Mouse (Mus musculus) heart, embryonic 11.5 days (tissue): Measurements from ENCODE around the gene Lyst. TPM values are rescaled to one million over a fixed set of nuclear protein-coding genes. Genes with fewer than 3 reads are reported as not detected.

Source experiments
- ATAC-seq: fragments of 200-750 bp; cut with Nextera tagmentation; replicated peaks from 2 replicates; pipeline ENCODE4 v1.8.0; 2017; ENCODE audit warnings: moderate library complexity; ENCODE audit not compliant: insufficient number of reproducible peaks, low FRiP score, low TSS enrichment
- H3K27ac ChIP-seq: fragments of 300-500 bp; sonication (generic); 2 replicates; pipeline ENCODE4 v1.5.1; 2014; ENCODE audit warnings: mild to moderate bottlenecking, low read depth, low read length
- H3K27me3 ChIP-seq: fragments of 300-500 bp; sonication (generic); 2 replicates; pipeline ENCODE4 v1.6.1; 2014; ENCODE audit warnings: mild to moderate bottlenecking, low read length, mixed read lengths; ENCODE audit not compliant: control insufficient read depth, insufficient read depth
- H3K36me3 ChIP-seq: fragments of 300-500 bp; sonication (generic); 2 replicates; pipeline ENCODE4 v1.6.1; 2014; ENCODE audit warnings: mild to moderate bottlenecking, low read length, moderate library complexity, mixed read lengths; ENCODE audit not compliant: control insufficient read depth, insufficient read depth
- H3K4me1 ChIP-seq: fragments of 300-500 bp; sonication (generic); 2 replicates; pipeline ENCODE4 v1.6.1; 2014; ENCODE audit warnings: low read length; ENCODE audit not compliant: control insufficient read depth, insufficient read depth
- H3K4me2 ChIP-seq: fragments of 300-500 bp; sonication (generic); 2 replicates; pipeline ENCODE4 v1.6.1; 2014; ENCODE audit warnings: mild to moderate bottlenecking, moderate library complexity
- H3K4me3 ChIP-seq: fragments of 300-500 bp; sonication (generic); 2 replicates; pipeline ENCODE4 v1.5.1; 2014; ENCODE audit warnings: low read depth, low read length
- H3K9ac ChIP-seq: fragments of 300-500 bp; sonication (generic); 2 replicates; pipeline ENCODE4 v1.6.1; 2014; ENCODE audit warnings: mild to moderate bottlenecking, low read depth, low read length, moderate library complexity
- H3K9me3 ChIP-seq: fragments of 300-500 bp; sonication (generic); replicated peaks from 2 replicates; pipeline ENCODE4 v1.6.1; 2016; ENCODE audit warnings: low read length; ENCODE audit not compliant: control insufficient read depth
- WGBS: fragments of 180-500 bp; shearing (Covaris S2); extraction: QIAGEN DNeasy Blood & Tissue Kit; methylation state at CpG from one replicate; pipeline ENCODE4 v1.1.7; 2014; ENCODE audit not compliant: insufficient replicate concordance; 5-methylcytosine and 5-hydroxymethylcytosine counted together
- polyA plus RNA-seq: library from polyadenylated mRNA; unstranded; fragments of >200 nt; fragmentation: Nextera tagmentation; extraction: Ambion mirVana; gene quantifications from 2 replicates; pipeline ENCODE4 v1.2.1, GENCODE M21; 2014

Lyst gene
- polyA plus RNA-seq, 1 experiment from 2014 or later, result 3.9 TPM

GRCm38 (mm10) chr13:13798775-13799174 is 208.6 kb downstream of the Lyst start:
- H3K4me3 ChIP-seq, result no peak overlapping the region
- no peaks in the 10 kb centered on the region for H3K9me3 ChIP-seq
- 74% methylated on average over 8 of the region's 8 CpGs for WGBS
- H3K9ac ChIP-seq, result no peak overlapping the region
- H3K4me2 ChIP-seq, result no peak overlapping the region
- H3K4me1 ChIP-seq, result no peaks in the 10 kb centered on the region
- no peak for ATAC-seq
- no peak overlapping the region for H3K27ac ChIP-seq
- no peaks in the 10 kb centered on the region for H3K27me3 ChIP-seq
- H3K36me3 ChIP-seq, result no peaks in the 10 kb centered on the region

DNA sequence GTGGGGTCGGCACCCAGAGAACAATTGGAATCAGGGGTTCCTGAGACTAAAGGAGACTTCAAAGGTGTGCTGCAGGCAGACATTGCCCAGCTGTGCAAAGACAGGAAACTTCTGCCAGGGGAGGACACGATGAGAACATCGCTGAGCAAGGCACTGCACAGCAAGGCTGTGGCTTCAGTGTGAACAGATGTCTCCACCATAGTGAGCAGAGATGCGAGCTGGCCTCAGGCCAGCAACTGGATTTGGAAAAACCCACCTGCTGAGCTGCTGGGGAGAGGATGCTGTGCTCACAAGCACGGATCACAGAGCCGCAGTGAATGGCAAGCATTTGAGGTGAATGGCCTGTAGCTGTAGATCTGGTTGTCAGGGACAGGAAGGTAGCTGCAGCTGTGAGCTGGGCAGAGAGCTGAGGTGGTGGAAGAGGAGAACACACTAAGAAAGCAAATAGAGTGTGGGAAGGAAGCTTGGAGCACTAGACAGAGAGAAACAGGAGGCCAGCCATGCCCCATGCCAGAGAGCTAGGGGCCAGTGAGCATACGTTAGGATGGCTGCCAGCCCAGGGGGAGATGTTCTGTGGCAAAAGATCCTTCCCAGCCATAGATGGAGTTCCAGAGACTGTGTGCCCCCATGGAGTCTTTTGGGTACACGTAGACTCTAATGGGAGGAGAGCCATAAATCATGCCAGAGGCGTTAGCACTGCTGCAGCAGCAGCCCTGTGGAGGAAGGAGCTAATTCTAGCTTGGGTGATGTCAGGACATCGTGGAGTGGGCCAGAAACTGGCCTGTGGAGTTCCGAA is 218.3 kb downstream of the Lyst start:
- Histone ChIP-seq H3K4me3 (no peak overlapping the region), H3K36me3 (no peaks in the 10 kb centered on the region), H3K9ac (no peak overlapping the region), H3K4me1 (no peaks in the 10 kb centered on the region), H3K27ac (no peak overlapping the region), H3K9me3 (no peaks in the 10 kb centered on the region), H3K4me2 (no peak overlapping the region), H3K27me3 (no peaks in the 10 kb centered on the region)
- no peak for ATAC-seq
- WGBS, result 46% methylated on average over 11 of the region's 11 CpGs

DNA sequence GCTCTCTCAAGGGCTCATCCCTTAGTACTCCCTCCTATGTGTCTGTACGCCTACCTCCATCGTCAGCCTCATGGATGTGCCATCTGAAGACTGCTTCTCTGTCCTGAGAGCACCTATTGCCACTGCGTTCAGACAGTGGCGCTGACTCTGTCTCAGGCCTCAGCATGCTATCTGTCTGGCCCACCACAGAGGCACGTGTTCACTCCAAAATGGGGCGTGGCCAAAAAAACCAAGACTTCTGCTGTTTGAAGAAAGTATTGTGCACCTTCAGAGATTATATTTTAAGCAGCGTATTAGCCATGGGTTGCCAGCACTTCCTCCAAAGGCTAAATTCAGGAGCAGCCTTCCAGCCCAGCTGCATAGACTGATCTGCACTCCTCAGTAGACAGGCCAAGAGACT is 220.7 kb downstream of the Lyst start:
- Histone ChIP-seq H3K4me2 (no peak overlapping the region), H3K4me3 (no peak overlapping the region), H3K27me3 (no peaks in the 10 kb centered on the region), H3K9ac (no peak overlapping the region), H3K9me3 (no peaks in the 10 kb centered on the region; the same call in 1 of the 2 replicates), H3K27ac (no peak overlapping the region), H3K36me3 (no peaks in the 10 kb centered on the region), H3K4me1 (no peaks in the 10 kb centered on the region)
- 78% methylated on average over 7 of the region's 7 CpGs for WGBS
- no peak for ATAC-seq

DNA sequence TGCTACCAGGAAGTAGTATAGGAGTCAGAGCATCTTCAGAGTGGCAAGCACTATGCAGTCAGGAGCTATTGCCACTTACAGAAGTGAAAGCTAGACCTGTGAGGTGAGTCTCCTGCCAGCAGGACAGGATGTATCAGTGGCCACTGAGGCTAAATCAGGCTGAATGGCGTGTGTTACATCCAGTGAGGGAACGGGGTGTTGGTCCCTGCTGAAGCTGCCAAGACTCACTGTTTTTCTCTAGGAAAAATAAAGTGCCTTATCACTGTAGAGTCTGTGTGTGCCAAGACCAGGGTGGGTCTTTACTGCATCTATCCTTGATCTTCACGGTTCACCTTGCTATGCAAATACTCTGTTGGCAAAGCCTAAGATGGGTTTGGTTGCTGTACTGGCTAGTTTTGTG is 228.5 kb downstream of the Lyst start:
- H3K4me3 ChIP-seq, result no peak overlapping the region
- no peak for ATAC-seq
- 71% methylated on average over 3 of the region's 3 CpGs for WGBS
- no peaks in the 10 kb centered on the region for H3K36me3 ChIP-seq
- H3K4me1 ChIP-seq, result no peaks in the 10 kb centered on the region
- no peak overlapping the region for H3K27ac ChIP-seq
- H3K9ac ChIP-seq, result no peak overlapping the region
- H3K4me2 ChIP-seq, result no peak overlapping the region
- no peaks in the 10 kb centered on the region for H3K27me3 ChIP-seq
- H3K9me3 ChIP-seq, result no peaks in the 10 kb centered on the region; the same call in 1 of the 2 replicates

- 71% methylated on average over 7 of the region's 7 CpGs for WGBS
- ATAC-seq, result no peak
Measured at GRCm38 (mm10) chr13:13820234-13821123, 230.3 kb downstream of the Lyst start.

DNA sequence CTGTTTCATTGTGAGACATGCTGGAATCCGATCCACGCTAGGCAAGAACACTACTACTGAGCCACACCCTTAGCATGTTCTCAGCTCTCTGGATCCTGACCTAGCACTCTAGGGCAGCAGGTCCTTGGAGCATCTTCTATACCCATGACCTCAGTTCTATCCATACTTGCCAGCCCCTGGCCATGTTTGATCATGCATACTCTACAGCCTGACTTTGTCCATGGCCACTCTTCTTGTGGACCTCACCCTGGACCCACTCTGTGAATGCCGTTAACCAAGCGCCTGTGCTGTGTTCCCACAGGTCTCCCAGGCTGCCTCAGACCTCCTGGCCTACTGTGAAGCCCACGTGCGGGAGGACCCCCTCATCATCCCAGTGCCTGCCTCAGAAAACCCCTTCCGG is 234.7 kb downstream of the Lyst start:
- H3K27ac ChIP-seq, result no peak overlapping the region
- no peak for ATAC-seq
- no peak overlapping the region for H3K4me3 ChIP-seq
- H3K9ac ChIP-seq, result no peak overlapping the region
- no peaks in the 10 kb centered on the region for H3K4me1 ChIP-seq
- H3K9me3 ChIP-seq, result no peaks in the 10 kb centered on the region
- no peaks in the 10 kb centered on the region for H3K36me3 ChIP-seq
- no peak overlapping the region for H3K4me2 ChIP-seq
- no peaks in the 10 kb centered on the region for H3K27me3 ChIP-seq
- 83% methylated on average over 7 of the region's 7 CpGs for WGBS

More at GRCm38 (mm10) chr13:13820234-13821123, 230.3 kb downstream of the Lyst start:
- no peak overlapping the region for H3K27ac ChIP-seq
- no peaks in the 10 kb centered on the region for H3K4me1 ChIP-seq
- H3K4me3 ChIP-seq, result no peak overlapping the region
- H3K9ac ChIP-seq, result no peak overlapping the region
- H3K9me3 ChIP-seq, result no peaks in the 10 kb centered on the region
- no peak overlapping the region for H3K4me2 ChIP-seq
- H3K36me3 ChIP-seq, result no peaks in the 10 kb centered on the region
- no peaks in the 10 kb centered on the region for H3K27me3 ChIP-seq

GRCm38 (mm10) chr13:13826533-13826932 is 236.3 kb downstream of the Lyst start:
- Histone ChIP-seq H3K9ac (no peak overlapping the region), H3K36me3 (no peaks in the 10 kb centered on the region), H3K4me1 (no peaks in the 10 kb centered on the region), H3K27ac (no peak overlapping the region), H3K4me3 (no peak overlapping the region), H3K4me2 (no peak overlapping the region), H3K9me3 (no peaks in the 10 kb centered on the region), H3K27me3 (no peaks in the 10 kb centered on the region)
- WGBS, result 83% methylated on average over 6 of the region's 6 CpGs
- no peak for ATAC-seq

DNA sequence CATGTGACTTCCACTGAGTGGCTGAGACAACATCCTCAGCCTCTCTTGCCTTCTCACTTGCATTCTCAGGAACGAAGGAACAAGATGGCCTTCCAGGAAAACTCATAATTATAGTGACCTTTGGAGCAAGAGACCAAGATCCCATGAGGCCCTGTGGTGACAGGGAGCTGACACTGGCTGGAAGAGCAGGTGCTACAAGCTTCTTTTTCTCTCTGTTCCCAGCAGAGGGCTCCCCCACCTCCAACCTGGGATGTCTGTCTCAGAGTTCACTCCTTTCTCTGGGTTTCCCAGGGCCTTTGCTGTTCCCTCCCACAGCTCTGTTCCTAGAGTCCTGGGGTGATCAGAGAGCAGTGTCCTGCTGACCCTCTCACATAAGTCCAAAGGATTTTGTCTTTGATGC is 237.9 kb downstream of the Lyst start:
- Histone ChIP-seq H3K9me3 (no peaks in the 10 kb centered on the region), H3K27ac (no peak overlapping the region), H3K4me1 (no peaks in the 10 kb centered on the region), H3K36me3 (no peaks in the 10 kb centered on the region), H3K4me2 (no peak overlapping the region), H3K4me3 (no peak overlapping the region), H3K27me3 (no peaks in the 10 kb centered on the region), H3K9ac (no peak overlapping the region)
- no peak for ATAC-seq
- WGBS, result 39% methylated on average over 1 of the region's 1 CpGs
